Mouse (Mus musculus) retina, embryonic 14.5 days (tissue): ENCODE results near the gene Armc12.
"Not testable (repeated sequence)": the region's sequence is repeated elsewhere in the genome, so short reads cannot be mapped to it uniquely, and the experiment has no call there.

Experiments used
- DNase-seq: peaks from one replicate; pipeline ENCODE4 v3.0.0-alpha.2; 2015; ENCODE audit warnings: low spot score

Armc12 gene

DNA sequence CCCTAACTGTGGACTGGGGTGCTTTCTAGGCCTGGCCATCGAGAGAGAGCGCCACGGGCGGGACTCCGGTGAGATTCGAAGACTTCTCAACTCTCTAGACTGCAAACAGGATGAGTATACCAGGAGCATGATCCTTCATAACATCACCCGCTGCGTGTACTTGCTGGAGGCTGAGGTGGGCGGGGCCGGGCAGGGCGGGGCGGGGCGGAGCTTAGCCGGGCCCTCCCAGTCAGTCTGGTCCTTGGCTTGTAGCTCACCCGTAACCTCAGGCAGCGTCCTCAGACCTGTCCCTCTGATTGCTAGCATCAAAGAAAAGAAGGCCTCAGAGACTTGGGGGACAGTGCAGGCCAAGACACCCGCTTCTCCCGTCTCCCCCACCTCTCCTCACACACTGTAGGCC, 1.3 kb downstream of the Armc12 start:
- peak; percentile 58 for DNase-seq

- DNase-seq, result no peak
These were observed 2.0 kb downstream of the Armc12 start for GRCm38 (mm10) chr17:28532557-28532956.

- no peak for DNase-seq
These were observed 2.7 kb downstream of the Armc12 start for GRCm38 (mm10) chr17:28533327-28533726.

DNA sequence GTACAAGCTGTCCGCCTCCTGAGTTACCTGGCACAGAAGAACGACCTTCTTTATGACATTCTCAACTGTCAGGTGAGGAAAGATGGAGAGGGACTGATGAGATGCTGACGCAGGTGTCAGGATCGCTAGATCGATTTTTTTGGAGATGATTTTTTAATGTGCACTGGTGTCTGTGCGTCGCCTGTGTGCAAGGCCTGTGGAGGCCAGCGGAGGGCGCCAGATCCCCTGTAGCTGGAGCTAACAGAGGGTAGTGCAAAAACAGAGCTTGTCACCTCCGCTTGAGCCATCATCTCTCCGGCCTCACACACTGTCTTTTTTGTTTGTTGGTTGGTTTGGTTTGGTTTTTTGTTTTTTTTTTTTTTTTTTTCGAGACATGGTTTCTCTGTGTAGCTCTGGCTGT, 7.3 kb downstream of the Armc12 start:
- DNase-seq, result no peak

DNA sequence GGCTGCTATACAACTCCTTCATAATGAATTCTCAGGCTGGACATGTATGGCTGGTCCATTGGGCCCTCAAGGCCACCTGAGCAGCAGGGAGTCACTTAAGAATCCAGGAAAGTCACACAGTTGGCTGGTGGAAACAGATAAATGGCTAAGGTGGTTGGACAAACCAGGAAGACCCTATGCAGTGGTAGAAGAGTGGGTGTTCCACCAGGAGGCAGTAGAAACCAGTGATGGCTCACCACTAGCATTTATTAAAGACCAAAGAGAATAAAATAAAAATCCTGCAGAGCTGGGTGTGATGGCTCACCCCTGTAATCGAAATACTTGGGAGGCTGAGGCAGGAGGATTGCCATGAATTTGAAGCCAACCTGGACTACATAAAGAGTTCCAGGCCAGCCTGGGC, 16.3 kb downstream of the Armc12 start:
- DNase-seq, result no peak

DNA sequence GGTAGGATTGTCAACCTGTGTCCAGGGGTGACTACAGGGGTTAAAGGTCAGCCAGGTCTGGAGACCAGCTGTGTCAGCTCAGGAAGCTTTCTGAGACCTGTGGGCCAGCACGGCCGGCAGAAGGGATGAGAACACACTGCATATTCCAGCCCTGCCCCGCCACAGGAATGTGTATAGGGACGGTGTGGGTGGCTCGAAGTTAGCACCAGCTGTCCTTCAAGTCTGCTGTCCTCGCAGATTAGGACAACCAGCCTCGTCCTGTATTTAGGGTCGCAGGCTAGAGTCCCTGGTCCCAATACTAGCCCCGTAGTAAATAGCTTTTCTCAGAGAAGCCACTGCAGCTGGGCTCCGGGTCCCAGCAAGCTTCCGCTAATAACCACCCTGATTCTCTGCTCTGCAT, 17.9 kb downstream of the Armc12 start:
- no peak for DNase-seq

- no peak for DNase-seq
These were observed 18.5 kb downstream of the Armc12 start, which contains the start of gene Clpsl2 for GRCm38 (mm10) chr17:28549111-28549510. Clpsl2 (plus strand) TSS chr17:28549411.

GRCm38 (mm10) chr17:28553040-28553793, 22.6 kb downstream of the Armc12 start:
- DNase-seq, result peak; percentile 76

GRCm38 (mm10) chr17:28554021-28554420, 23.4 kb downstream of the Armc12 start:
- not testable (repeated sequence) for DNase-seq

- DNase-seq, result peak; percentile 52
These were observed 26.2 kb downstream of the Armc12 start for GRCm38 (mm10) chr17:28556635-28557396.

- no peak for DNase-seq
These were observed 27.2 kb downstream of the Armc12 start for GRCm38 (mm10) chr17:28557772-28558171.

DNA sequence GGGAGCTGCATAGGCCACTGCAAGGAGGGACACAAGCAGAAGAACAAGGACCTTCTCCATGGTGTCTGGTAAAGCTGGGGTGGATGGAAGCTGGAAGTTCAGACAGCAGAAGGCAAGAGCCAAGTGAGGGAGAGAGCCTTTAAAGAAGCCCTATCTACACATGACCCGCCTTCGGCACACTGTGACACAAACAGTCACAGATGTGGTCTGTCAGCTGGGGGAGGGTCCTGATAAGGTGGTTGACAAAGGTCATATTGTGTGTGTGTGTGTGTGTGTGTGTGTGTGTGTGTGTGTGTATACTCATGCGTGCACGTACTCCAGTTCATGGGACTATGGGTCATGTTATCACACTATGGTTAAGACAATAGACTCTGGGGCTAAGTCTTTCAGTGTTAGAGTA, 30.0 kb downstream of the Armc12 start, which contains the start of gene Clps:
Gene Clps, minus strand, starts transcription at position 169 of the 400 bp plus-strand sequence.
- no peak for DNase-seq

- no peak for DNase-seq
These were observed 31.0 kb downstream of the Armc12 start for GRCm38 (mm10) chr17:28561613-28562012.

DNA sequence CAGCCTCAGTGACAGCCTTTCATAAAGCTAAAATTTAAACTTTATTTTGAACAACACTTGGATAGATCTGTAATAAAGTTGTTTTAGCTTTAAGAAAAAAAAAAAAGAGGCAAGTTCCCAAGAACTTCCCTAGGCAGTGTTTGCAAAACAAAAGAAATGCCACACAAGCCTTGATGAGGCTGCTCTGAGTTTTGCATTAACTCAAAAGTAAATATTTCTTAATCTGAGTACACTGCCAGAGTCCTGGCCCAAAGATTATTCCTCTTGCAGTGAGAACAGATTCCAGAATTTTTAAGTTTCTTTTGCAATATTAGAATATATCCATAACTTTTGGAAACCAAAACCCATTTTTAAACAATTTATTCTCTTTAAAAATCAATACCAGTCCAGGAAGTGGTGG, 34.6 kb downstream of the Armc12 start:
- no peak for DNase-seq

DNA sequence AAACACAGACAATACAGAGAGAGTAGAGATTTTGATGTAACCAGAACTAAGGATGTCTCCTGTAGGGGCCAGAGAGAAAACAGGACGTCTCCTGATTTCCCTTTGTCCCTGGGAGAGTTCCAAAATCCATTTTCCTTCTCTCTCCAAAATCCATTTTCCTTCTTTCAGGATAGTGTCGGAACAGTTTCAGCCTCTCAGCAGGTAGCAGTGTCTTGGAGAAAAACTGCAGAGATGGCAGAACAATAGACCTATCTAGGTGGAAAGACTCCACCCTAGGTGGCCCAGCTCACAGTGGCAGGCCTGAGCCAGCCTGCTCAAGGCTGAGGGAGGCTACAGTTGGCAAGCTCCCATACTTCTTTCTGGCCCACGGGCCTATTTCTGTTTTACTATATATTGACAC, 36.9 kb downstream of the Armc12 start:
- DNase-seq, result no peak

DNA sequence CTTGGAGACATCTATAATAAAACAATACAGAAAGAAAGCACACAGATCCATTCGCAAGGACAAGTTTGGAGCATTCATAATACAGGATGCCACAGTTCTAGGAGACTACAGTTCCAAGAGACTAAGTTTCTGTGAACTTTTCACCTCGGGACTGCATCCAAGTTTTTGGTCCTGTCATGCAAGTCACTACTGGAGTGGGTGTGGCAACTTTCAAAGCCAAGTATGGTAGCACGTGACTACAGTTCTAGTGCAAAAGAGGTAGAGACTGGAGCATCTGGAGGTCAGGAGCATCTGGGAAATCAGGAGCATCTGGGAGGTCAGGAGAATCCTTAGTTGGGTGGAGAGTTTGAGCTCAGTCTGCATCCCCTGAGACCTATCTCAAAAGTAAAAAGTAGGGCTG, 41.3 kb downstream of the Armc12 start:
- no peak for DNase-seq

DNA sequence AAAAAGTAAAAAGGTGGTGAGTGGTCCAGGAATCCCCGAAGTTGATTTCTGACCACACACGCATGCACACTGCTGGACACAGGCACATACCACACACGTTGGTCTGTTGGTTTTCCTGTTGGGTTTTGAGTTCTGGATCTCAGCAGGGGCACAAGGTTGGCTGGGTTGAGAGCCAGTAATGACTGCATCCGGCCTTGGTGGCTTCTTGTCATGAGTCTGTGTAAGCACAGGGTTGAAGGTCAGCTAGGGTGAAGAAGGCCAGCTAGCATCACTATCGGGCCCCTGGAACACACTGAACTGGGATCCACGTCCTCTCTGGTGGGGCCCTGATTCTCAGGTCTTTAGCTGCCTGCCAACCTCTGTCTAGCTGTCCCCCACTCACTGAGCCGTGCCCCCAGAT, 41.9 kb downstream of the Armc12 start:
- DNase-seq, result no peak

DNA sequence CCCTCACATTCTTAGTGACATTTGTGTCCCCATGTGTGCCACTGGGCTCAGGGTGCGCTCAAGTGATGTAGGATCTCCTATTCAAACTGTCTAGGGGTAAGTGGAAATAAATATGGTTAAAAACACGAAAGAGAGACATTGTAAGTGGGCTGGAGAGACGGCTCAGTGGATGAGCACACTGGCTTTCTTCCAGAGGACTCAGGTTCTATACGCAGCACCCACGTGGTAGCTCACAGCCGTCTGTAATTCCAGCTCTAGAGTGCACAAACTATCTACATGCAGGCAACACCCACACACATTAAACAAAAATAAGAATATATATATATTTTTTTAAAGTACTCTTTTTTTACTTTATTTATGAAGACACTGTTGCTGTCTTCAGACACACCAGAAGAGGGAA, 42.3 kb downstream of the Armc12 start:
- no peak for DNase-seq

GRCm38 (mm10) chr17:28575244-28576125, 44.9 kb downstream of the Armc12 start, which contains the start of gene Lhfpl5:
Lhfpl5 (plus strand) TSS chr17:28575641.
- DNase-seq, result peak; percentile 85

DNA sequence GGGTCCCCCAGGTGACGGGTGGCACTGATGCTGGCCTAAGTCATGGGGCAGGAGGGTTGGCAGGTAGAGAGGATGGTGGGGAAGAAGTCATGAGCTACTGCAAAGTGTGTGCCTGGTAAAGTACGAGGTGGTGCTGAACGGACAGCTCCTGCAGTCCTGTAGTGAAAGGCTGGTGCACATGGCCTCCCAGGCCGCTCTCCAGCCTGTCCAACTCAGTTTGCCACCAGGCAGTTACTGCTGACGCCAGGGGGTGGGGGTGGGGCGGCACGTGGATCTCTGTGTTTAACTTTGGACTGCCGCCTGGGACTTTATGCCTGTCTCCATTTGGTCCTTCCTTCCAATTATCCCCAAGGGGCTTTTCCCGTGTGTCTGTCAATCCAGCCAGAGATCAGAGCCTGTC, 49.8 kb downstream of the Armc12 start:
- peak; percentile 82 for DNase-seq

GRCm38 (mm10) chr17:28581056-28581455, 50.5 kb downstream of the Armc12 start:
- DNase-seq, result peak; percentile 22

DNA sequence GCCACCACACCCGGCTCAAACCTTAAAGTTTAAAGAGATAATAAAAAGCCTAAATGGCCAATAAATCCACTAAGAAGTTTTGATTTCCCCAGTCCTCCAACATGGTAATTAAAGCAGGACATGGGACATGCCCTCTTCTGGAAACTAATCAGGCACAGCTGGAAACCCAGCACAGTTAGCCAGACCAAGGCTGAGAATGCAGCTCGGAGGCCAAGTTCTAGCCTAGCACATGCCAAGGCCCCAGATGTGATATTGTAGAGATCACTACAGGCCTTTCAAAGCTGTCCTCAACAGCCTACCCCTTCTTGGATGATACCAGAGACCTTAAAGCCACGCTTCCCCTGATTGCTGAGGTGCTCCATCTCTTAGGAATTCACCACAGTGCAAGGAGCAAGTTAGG, 55.9 kb downstream of the Armc12 start:
- no peak for DNase-seq
